Mouse (Mus musculus) spleen, embryonic (tissue): ENCODE measurements around the gene Xpo6.

Source experiments
- CTCF ChIA-PET: fragments of 350-600 bp; sonication (Branson Sonifier 250); formaldehyde crosslinking; loops from one replicate; lab custom pipeline; 2022; lab: Charles Lee

Xpo6 gene

DNA sequence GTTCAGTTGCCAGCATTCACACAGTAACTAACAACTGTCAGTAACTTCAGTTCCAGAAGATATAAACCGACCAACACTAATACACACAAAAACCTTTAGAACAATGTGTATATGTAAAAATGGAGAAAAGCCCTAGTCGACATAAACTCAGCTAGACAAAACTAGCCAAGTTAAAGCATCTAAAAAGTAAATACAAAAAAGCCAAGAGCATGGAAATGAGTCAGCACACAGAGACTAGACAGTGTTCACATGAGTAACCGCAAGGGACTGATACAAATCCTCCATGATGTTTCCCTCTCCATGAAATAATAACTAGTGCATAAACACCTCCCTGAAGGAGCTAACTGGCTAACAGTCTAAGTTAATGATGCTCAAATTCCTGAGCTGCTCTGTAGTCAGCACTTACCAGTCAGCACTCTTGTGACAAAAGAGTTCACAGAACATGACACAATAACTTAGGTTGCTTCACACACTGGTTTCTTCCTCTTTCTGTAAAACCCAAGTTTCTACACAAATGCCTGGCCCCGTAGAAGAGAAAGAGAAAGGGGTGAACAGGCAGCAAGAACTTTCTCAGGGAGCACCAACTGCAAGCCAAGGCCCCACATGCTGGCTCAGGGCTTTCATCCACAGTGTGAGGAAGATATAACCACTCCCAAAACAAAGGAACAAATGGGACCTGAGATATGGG lies 65.5 kb downstream of the Xpo6 start:
- CTCF ChIA-PET, result interaction anchor here (0.6 kb wide), 1 partner anchor 98 kb away, joined by 7 read pairs; no protein-coding TSS in a partner anchor

- CTCF ChIA-PET, result no interaction called here
Measured at GRCm38 (mm10) chr7:126127673-126128072, 72.6 kb downstream of the Xpo6 start.

- CTCF ChIA-PET, result no interaction called here
Measured at GRCm38 (mm10) chr7:126126502-126126901, 73.8 kb downstream of the Xpo6 start.

DNA sequence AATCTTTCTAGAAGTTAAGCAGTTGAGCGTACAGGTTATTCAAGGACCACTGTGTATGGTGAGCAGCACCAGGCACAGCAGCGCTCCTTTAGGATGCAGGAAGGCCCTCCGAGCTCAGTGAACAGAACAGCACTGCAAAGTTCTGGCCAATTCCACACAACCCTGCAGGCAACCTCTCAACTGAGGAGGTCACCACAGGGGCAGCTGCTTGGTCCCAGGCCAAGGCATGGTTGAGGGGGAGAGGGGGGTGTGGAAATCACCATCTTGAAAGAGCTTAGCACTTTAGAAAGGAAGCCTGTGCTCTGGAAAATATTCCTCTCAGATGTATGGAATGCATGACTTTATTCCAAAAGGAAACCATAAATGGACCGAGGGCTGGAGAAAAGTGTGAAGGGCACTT lies 78.8 kb downstream of the Xpo6 start:
- CTCF ChIA-PET, result no interaction called here

DNA sequence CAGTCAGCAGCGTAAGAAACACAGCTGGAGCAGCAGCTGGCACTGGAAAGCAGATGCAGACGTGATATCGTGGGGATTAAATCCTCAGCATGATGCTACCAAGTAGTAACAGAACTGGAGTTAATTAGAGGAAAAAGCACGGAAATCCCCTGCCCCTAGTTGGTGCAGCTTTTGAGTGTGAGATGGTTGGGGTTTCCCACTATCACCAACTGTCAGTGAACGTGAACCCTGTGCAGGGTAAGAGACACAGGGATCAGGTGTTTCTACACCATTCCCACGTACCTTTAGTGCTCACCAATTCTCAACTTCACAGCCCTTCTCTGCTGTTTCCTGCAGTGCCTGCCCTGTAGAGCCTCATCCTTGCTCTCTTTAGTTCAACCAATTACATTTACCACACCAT lies 80.5 kb downstream of the Xpo6 start:
- CTCF ChIA-PET, result interaction anchor here (0.5 kb wide), 1 partner anchor 399 kb away, joined by 4 read pairs; no protein-coding TSS in a partner anchor

DNA sequence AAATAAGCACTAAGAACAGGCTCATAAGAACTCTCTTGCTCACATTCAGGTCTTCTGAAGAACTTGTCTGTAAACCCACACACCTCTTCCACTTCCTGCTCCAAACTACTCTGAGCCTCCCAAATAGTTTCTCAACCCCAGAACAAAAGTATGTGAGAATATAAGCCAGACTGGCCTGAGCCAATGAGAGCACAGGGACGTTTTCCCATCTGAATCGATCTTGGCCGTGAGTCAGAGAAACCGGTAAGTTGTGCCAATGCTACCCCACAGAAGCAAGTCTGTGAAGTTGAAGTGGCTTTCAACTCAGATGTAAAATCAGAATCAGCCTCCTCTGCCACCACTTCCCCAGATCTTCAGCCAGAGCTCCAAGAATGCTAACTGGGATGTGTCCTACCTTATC lies 87.0 kb downstream of the Xpo6 start:
- CTCF ChIA-PET, result no interaction called here

GRCm38 (mm10) chr7:126111230-126111629 lies 89.1 kb downstream of the Xpo6 start:
- CTCF ChIA-PET, result no interaction called here

- CTCF ChIA-PET, result interaction anchor here (0.6 kb wide), 1 partner anchor 11 kb away, joined by 3 read pairs; no protein-coding TSS in a partner anchor
Measured at GRCm38 (mm10) chr7:126109898-126110297, 90.4 kb downstream of the Xpo6 start.

- CTCF ChIA-PET, result no interaction called here
Measured at GRCm38 (mm10) chr7:126100440-126100839, 99.9 kb downstream of the Xpo6 start.

DNA sequence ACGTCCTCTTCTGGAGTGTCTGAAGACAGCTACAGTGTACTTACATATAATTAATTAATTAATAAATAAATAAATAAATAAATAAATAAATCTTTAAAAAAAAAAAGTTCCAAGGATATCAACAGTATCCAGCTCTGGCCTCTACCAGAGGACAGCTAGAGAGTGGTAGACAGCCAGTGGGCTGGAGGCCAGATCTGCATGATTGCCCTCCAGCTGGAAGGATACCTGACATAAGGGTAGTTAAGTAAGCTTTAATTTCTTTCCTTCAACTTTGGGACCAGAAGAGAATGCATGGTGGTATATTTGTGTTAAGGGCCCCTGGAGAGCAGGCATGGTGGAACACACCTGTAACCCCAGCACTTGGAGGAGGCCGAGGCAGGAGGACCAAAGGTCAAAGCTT lies 100.5 kb downstream of the Xpo6 start:
- CTCF ChIA-PET, result no interaction called here

DNA sequence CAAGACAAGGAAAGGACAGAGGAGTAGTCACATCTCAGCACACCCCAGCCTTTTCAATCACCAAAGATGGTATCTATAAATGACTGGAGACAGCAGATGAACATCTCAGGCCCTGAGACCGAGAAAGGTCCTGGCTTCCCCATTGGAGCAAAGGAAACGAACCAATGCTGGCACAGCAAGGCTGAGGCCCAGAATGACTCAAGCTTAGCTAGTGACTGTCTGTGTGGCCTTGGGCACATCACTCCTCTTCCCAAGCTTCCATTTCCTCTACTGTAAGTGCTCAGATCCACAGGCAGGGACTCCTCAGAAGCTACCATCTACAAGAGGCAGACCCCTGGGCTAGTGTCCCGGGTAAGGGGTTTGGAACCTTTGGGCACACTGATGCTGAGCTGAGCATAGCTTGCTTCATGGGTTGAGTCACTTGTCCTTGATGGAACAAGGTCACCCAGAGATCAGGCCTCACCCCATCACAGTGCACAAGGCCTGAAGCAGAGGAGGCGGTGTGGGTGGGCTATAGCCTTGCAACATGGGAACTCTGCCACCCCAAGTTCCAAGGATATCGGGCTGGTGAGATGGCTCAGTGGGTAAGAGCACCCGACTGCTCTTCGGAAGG lies 101.0 kb downstream of the Xpo6 start:
- CTCF ChIA-PET, result no interaction called here

DNA sequence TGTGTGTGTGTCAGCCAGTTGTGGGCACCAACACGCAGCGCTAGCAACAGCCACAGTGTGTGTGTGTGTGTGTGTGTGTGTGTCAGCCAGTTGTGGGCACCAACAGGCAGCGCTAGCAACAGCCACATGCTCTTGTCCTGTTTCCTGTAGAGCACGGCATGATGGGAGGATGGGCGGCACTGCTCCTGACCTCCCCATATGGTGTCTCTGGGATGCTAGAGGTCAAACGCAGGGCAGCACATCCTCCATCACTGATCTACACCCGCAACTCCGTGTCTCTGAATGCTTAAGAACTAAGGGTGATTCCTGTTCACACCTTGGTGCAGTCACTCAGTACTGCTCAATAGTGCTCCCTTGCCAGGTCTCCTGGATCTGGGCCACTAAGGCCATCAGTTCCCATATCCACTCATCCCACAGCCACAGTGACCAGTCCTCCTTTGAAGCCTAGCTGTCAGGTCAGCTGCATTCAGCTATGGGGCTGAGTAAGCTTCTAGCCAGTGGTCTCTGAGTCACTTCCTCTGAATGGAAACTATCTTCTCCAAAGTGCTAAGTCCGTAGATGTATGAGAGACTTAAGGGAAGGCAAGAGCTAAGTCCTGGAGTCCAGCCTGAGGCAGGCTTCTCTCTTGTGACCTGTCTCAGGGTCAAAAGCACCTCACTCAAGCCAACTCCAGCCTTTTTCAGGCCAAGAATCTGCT lies 102.9 kb downstream of the Xpo6 start:
- CTCF ChIA-PET, result no interaction called here

DNA sequence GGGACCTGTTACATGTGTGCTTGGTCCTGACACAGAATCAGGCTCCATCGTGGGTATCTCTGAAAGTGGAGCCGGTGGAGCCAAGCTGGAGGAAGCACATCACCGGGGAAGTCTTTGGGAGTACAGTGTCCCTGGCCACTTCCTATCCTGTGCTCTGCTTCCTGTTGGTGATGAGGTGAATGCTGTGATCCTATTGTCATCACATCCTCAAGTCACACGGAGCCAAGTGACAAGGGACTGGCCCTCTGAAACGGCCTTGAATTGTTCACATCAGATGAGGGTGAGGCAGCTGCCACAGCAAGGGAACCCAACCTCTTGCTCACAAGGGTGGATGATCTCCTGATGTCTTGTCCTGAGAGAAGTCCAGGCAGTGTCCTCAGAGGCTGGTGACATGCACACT lies 103.7 kb downstream of the Xpo6 start:
- CTCF ChIA-PET, result no interaction called here

DNA sequence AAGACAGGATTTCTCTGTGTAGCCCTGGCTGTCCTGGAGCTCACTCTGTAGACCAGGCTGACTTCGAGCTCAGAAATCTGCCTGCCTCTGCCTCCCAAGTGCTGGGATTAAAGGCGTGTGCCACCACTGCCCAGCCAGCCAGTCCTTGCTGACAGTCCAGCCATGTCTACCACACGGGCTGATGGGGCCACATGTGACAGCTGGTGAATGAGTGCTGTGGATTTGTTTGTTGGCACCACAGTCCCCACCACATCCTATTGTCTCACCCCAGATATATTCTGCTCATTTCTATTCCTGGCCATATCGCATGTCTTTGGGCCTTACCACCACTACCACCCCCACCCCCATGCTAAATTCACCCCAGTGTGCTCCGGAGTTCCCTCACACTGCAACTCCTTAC lies 105.6 kb downstream of the Xpo6 start:
- CTCF ChIA-PET, result no interaction called here

DNA sequence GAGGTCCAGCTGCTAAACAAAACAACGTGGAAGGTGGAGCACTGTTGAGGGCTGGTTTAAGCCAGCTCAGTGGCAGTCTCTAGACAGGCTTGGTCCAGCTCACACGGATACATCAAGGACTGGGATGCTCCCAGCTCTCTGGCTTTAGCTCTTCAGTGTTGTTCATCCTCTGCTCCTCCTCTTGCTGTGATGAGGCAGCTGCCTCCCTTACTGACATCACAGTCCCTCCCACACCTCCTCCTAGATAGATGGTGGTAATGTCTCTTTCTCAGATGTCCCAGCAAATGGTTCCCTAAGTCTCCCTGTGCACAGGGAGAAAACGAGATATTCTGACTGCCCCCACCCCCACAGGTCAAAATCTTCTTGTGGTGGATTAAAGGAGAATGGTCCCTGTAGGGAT lies 107.1 kb downstream of the Xpo6 start:
- CTCF ChIA-PET, result no interaction called here

- CTCF ChIA-PET, result interaction anchor here (0.6 kb wide), 1 partner anchor 151 kb away, joined by 3 read pairs; no protein-coding TSS in a partner anchor
Measured at GRCm38 (mm10) chr7:126089782-126090181, 110.5 kb downstream of the Xpo6 start.

GRCm38 (mm10) chr7:126088155-126088554 lies 112.1 kb downstream of the Xpo6 start:
- CTCF ChIA-PET, result no interaction called here

DNA sequence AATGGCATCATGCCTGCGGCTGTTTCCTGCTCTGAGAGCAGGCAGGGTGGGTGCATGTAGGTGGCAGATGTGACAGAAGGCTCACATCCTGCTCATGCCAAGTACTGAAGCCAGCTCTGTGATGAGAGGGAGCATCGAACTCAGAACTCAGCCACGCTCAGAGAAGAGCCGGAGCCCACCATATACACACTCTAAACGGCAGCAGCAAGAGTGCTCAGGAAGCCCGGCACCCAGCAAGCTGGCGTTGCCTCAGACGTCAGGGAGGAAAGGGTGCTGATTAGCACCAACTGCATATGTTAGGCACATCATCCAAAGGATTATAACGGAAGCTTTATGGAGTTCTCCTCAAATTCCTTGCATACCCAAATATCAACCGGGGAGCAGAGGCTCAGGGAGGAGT lies 112.7 kb downstream of the Xpo6 start:
- CTCF ChIA-PET, result no interaction called here

DNA sequence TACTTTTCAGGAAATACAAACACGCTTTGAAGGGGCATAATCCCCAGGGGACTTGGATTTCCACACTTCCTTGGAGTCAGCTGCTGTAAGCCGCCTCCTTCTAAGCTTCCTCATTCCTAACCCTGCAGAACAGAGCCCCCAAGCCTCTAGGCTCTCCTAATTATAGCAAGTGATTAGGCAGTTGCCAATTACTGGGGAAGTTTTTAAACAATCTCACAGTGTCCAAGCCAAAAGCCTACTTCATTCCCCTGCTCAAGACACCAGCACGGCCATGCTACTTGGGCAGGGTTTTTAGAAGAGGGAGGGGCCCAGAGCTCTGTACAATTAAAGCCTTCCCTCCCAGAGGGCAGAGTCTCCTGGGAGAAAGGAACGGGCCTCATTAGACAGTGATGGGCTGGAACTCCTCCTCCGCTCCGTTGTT lies 114.0 kb downstream of the Xpo6 start:
- CTCF ChIA-PET, result interaction anchor here (0.6 kb wide), 1 partner anchor 365 kb away, joined by 3 read pairs; no protein-coding TSS in a partner anchor

GRCm38 (mm10) chr7:126085154-126085553 lies 115.1 kb downstream of the Xpo6 start:
- CTCF ChIA-PET, result no interaction called here

DNA sequence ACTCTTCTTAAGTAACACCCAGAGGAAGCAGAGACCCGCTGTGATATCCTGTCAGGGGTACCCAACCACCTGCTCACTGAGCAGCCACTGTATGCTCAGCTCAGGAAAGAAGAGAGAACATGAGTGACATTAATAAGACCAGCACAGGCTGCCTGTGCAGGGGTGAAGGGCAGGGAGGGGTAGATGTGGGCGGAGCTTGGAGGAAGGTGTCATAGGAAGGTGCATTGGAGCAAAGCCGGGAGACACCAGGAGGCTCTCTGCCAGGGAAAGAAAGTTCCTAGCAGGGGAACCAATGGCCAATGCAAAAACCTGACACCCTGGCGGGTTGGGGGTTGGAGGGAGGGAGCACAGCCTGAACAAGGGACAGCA lies 116.3 kb downstream of the Xpo6 start:
- CTCF ChIA-PET, result no interaction called here

DNA sequence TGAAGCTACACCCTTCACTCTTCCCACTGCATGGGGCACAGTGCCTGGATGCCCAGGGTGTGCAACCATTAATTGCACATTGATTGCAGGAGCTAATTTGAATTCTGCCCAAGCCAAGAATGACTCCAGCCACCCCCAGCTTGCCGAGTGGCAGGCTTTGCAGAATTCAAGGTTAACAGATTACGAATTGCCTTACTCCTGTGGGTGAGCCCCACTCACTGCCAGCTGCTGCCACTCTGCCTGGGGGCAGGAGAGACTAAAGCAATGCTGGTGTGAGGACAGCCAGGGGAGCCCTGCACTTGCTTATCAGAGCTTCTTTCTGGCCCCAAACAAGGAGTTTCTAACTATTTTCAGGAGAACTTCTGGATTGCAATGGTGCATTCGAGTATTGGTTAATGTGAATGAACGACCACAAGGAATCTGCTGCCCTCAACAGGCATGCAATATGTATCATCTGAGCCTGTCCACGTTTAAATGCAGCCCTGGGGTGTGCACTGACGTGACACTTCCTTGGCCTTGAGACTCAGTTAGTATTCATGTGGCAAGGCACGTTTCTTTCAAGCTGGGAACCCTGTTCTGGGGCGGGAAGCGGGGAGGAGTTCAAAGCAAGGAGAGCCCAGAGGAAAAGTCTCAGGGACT lies 116.8 kb downstream of the Xpo6 start:
- CTCF ChIA-PET, result no interaction called here
